Mouse (Mus musculus): ENCODE results near the gene Pomgnt2.

DNA sequence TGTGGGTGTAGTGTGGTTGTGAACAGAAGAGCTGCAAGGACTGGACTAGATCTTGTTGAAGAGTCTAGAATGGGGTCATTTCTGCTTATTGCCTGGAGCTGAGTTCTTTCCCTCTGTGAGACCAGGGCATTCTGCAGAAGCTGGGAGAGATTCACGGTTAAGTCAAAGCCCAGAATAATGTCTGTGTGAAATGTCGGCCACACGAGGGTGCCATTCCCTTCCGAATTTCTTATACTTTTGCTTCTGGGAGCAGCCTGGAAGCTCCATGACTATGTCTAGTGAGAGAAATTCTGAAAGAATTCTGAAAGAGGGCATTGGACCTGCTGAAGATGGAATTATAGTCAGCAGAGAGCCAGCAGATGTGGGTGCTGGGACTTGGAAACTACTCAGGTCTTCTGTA lies 49.1 kb downstream of the Pomgnt2 start:
- peak; percentile 86 for TF ChIP-seq CTCF (IDR thresholded peaks at IDR 0.05; ENCODE audit: low read depth)
- TF ChIP-seq EP300 (optimal IDR thresholded peaks at IDR 0.05) = no peak
